Mouse (Mus musculus): ENCODE results near the gene Enpp4.
A peak's percentile ranks its signal among the peaks of the same experiment; 100 is the strongest.

The Enpp4 gene

DNA sequence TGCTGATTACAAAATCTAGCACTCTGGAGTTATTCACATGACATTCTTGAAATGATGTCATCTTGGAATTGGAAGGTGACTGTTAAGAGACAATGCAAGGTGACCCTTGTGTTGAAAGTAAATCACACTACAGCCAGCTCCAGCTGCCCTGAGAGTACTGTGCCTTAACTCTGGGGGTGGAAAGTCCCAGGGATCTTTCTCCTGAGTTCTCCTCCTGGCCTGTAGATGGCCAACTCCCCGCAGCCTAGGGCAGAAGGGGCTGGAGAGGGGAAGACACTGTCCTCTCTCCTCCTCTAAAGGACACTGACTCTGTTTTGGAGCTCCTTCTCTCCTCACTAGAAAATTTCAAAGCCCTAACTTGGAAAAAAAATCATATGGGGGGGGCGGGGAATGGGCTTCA lies 14.1 kb downstream of the Enpp4 start:
- DNase-seq (ENCODE audit: low spot score), result no peak

DNA sequence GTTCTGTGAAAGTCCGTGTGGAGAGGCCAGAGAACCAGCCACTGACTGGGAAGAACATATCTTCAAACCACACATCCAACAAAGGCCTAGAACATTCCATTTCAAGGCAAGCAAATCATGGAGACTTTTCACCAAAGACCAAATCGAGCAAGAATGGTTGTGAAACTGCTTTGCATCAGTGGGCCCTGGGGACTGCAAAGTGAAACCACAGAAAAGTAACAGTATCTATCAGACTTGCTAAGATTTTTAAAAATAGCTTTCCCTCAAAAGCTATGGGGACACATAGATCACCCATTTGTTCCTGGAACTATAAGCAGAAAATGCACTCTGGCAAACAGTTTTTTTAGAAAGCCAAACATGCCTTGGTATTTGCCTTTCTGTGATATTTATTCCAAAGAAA lies 14.7 kb downstream of the Enpp4 start:
- DNase-seq (ENCODE audit: low spot score), result peak; percentile 60

DNA sequence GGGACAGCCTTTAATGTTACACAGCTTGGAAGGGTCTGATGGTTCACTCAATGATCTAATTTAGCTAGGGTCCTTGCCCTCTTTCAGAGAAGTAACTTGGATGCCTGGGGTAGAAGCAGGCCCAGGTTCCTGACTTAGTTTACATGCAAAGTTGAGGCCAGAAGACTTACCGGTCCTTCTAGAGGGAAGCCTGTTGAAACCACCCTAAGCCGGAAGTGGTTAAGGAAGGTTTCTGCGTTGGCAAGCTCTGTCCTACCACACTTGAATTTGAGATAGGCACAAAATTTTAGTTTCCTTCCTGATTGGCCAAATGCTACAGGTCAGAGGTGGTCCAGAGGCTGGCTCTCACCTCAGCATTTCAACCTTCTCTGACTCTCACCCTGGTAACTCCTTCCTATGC lies 17.4 kb downstream of the Enpp4 start:
- no peak for DNase-seq (ENCODE audit: low spot score)

DNA sequence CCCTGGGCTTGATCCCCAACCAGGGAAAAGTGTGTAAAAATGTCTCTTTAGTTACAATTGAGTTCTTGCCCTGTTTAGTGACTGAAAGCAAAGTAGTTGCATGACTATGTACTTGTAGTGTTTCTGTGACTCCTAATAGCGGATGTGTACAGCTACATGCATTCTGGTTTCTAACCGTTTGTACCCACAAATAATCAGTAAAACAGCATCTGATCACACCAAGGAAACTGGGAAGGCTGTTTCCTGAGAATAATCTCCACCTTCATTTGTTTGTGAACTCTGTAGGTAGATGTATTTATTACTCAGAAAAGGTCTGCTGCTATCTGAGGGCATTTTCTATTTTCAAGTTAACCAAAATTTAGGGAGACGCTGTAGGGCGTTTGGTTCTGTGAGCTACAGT lies 22.5 kb downstream of the Enpp4 start:
- no peak for DNase-seq (ENCODE audit: low spot score)

DNA sequence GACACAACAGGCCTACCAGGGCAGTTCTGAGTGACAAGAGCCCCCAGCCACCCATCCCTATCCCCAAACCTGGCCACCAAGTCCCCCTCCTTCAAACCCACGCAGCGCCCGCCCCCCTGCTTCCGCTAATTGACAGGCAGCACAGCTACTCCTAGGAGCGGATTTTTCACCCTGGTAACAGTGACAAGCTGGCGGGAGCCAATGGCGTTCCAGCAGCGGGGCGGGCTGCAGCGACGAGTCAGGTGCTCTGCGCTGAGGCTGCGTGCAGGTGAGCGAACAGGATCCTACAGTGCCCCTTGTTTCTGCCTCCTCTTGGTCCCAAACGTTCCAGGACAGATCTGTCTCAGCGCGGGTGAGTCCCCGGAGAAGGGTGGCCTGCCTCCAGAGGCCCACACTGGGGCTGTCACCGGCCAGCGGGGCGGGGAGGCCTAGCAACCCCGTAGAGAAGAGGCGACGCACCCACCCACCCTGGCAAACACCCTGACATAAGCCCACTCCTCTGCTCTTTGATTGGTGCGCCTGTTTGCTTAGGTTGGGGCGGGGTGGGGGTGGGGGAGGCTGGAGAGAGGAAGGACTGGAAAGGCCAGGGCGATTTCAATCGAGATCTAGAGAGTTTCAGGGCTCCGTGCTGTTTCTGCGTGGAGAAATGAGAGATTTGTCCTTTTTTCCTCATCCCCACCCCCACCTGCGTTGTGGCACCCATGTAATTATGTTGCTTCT lies 26.8 kb downstream of the Enpp4 start, which contains the start of gene Enpp5:
TSS of gene Enpp5 (plus strand) at position 183 of the 720 bp plus-strand sequence.
- peak; percentile 72 for DNase-seq (ENCODE audit: low spot score)

DNA sequence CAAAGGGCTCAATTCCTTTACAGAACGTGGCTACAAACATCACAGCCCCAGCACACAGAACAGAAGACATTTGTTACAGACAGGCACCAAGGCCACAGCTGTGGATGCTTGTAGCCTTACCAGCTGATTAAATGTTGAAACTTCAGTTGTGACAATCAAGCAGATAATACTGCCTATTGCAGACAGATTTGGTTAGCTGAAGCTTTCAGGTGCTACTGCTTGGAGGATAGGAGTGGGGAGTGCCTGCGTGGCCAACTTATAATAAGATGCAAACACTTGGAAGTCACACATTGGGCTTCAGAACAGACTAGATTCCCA lies 27.8 kb downstream of the Enpp4 start:
- no peak for DNase-seq (ENCODE audit: low spot score)

DNA sequence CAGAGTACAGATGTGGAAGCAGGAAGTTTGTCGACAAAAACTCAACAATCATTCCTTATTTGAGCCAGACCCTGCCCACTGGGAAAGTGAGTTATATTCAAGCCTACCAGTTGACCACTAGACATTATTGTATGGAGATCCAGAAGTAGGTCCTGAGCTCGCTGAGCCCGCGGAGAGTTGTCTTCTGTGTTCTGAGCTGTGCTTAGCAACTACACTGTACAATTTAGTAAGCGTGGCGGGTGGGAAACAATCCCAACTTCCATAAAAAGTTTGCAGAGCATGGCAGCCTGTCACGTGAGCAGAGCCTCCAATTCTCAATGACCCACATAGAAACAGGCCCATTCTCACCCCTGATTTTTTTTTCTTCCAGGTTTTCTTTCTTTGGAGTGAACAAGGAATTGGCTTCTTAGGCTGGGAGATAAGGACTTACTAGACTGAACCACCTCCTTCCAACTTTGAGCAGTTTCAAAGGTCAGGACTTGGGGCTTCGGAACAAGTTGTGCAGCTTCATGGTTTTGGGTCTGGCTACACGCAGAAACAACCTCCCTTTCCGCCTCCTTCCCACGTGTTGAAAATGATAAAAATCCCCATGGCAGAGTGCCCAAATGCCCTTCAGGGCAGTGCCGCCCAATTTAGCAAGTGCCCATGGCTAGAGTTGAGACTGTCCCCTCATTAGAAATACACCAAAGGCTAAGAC lies 28.3 kb downstream of the Enpp4 start:
- DNase-seq (ENCODE audit: low spot score), result no peak

DNA sequence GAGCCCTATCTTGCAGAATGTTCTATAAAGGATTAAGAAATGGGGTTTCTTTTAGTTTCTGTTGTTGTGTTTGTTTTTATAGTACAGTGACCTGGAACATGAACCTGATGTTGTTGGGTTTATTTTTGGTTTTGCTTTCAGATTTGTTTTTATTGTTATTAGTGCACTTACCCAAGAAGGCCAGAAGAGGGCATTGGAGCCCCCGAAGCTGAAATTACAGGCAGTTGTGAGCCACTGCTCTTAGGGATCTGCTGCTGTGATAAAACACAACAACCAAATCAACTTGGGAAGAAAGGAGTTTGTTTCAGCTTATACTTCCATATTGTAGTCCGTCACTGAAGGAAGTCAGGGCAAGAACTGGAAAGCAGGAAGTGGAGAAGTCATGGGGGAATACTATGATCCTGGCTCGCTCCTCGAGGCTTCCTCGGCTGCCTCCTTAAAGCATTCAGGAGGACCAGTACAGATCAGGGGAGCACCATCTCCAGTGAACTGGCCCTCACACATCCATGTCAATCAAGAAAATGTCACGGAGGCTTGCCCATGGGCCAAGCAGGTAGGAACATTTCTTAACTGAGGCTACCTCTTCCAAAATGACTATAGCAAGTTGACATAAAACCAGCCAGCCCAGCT lies 29.4 kb downstream of the Enpp4 start:
- peak; percentile 82 for DNase-seq (ENCODE audit: low spot score)

DNA sequence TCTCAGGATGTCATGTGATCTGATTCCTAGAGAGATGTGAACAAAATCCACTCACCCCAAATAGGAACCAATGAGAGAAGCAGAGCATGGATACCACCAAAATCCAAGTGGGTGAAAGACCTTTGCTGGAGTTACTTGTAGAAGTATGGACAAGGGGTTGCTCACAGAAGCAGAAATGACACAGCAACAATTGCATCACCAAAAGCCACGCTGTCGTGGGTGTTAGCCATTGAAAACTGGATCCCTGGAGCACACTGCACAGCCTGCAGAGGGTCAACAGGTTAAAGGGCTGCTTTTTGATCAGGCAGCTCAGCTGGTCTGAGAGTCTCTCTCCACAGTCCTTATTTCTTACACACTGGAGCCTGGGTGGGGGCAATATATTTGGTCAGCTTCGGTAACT lies 30.0 kb downstream of the Enpp4 start:
- peak; percentile 71 for DNase-seq (ENCODE audit: low spot score)

DNA sequence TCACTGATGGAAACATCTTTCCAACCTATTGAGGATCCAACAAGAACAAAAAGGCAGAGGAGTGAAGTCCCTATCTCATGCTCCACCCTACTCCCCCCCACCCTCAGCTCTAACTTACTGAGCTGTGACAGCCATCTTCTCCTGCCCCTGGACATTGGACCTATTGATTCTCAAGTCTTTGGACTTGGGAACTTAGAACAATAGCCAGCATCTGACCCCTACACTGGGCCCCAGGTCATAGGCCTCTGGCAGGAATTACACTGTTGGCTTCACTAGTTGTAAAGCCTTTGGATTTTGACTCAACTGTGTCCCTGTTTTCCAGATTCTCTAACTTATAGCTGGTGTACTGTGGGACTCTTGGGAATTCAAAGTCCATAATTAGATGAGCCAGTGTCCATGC lies 33.9 kb downstream of the Enpp4 start:
- peak; percentile 32 for DNase-seq (ENCODE audit: low spot score)

DNA sequence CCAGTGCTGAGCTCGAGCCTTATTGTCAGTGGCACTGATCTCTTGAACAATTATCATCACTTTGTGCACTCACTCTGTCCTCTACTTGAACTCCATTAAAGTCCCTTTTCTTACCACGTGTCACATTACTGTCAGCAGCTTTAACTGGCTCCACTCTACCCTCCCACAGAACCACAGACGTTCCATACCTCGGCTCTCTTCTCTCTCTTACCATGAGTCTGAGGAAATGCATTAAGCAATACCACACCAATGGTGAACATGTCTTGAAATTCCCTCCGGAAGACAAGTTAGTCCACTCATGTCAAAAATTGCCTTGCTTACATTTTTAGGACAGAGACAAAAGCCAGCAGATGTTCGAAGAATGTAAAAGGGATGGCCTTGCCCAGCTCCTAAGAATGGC lies 36.7 kb downstream of the Enpp4 start:
- DNase-seq (ENCODE audit: low spot score), result no peak

DNA sequence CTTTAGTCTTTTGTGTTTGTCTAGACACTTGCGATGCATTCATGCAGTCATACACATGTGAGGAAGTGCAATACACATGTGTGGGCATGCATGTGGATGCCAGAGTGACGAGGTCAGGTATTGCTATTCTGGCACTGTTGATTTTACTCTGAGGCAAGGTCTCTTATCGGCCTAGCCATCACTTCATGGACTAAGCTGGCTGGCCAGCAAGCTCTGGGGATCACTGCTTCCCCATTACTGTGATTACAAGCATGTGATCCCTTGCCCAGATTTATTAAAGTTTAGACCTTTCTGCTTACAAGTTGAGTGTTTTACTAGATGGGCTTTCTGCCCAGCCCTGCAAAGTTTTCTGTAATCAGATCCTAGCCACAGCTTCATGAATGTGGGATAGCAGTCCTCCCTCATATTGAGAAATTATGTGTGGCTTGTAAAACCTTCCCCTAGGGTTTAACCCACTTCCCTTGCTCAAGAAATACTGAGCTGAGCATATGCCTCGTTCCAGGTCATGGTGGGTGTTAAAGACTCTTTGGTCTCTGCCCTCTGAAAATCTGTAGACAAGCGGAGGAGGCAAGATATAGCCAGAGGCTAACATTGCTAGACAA lies 44.2 kb downstream of the Enpp4 start:
- peak; percentile 46 for DNase-seq (ENCODE audit: low spot score)

DNA sequence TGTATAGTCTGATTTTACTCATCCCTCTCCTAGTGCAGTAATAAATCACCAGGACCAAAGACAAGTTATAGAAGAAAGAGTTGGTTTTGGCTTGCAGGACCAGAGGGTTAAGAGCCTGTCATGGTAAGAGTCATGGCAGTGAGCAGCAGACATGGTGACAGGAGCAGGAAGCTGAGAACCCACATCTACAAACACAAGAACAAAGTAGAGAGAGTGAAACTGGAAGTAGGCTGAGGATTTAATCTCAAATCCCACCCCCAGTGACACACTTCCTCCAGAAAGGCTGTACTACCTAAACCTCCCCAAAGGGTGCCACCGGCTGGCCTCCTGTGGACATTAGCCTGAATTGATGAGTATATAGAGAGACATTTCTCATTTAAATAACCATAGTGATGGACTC lies 44.8 kb downstream of the Enpp4 start:
- no peak for DNase-seq (ENCODE audit: low spot score)

DNA sequence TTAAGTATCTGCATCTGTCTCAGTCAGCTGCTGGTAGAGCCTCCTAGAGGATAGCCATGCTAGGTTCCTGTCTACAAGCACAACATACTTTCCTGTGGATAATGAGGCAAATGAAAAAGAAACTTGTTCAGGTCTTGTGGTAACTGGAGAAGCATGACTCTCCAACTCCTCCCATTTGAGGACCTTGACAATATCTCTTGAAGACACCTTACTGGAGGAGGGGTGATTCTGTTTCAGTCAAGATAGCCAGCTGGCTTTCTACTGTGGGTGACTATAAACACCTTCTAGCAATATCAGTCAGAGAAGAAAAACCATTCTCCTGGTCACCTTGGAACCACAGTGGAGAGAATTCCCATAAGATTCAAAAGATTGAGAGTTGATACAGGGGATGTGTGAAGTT lies 47.5 kb downstream of the Enpp4 start:
- DNase-seq (ENCODE audit: low spot score), result no peak

DNA sequence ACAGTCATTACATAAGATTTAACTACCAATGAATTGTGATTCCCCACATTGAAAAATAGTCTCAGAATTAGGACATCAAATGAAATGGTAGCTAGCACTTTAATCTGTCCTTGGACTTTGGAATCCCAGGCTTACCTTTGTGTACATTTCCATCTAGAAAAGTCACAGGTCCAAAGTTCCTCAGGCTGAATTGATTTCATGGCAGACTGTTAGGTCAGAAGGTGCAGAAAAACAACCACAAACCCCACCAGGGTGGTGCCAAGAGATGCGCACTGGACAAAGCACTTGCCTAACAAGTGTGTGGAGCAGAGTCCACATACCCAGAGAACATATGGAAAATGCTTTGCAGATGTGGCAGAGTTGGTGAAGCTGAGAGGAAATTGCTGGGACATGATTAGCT lies 48.5 kb downstream of the Enpp4 start:
- no peak for DNase-seq (ENCODE audit: low spot score)

DNA sequence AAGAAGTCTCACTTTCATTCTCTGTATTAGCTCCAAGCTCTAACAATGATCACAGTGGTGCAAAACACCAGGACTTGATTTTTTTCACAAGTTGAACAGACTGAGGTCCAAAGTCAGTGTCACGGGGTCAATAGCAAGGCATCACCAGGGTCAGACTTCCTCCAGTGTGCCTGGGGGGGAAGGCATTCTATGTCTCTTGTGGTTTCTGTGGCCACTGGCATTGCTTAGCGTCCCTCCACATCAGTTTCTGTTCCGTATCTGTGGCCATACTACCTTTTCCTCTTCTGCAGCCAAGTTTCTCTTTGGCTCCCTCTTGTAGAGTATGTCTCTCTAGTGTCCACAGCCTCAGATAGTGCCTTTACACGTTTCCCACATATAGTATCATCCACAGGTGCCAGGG lies 52.2 kb downstream of the Enpp4 start:
- no peak for DNase-seq (ENCODE audit: low spot score)

Measured in adipocyte (in vitro differentiated cells).